Mouse (Mus musculus) liver (tissue): Measurements from ENCODE around the gene Pbrm1.

Source experiments
- DNase-seq: peaks from one replicate; pipeline ENCODE4 v3.0.0-alpha.2; 2020; ENCODE audit warnings: mixed read lengths

Gene Pbrm1

GRCm38 (mm10) chr14:31169508-31169907, 150.6 kb downstream of the Pbrm1 start:
- no peak for DNase-seq

DNA sequence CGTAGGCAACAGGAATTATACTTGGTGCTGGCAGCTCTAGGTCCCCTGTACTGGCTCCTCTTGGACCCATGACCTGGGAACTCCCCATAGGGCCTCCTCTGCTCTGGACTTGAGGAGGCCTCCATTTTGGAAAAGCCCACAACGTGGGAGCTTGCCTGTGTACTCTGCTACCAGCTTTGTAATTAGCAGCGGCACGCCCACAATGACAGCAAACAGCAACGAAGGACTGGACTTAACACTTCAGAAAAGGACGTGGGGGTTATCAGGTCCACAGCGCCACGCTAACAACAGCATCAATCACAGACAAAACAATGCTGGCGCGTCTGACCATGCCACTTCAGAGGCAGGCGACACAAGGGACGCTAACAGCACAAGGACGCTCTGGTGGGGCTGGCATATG, 152.0 kb downstream of the Pbrm1 start:
- DNase-seq = no peak
